Mouse (Mus musculus): ENCODE measurements at regions not wholly inside any gene's neighbourhood (a gene's known extent, or its start where the extent isn't known, plus 50 kb on each side); places are given as distances from the start of the nearest gene placed in this dataset.

DNA sequence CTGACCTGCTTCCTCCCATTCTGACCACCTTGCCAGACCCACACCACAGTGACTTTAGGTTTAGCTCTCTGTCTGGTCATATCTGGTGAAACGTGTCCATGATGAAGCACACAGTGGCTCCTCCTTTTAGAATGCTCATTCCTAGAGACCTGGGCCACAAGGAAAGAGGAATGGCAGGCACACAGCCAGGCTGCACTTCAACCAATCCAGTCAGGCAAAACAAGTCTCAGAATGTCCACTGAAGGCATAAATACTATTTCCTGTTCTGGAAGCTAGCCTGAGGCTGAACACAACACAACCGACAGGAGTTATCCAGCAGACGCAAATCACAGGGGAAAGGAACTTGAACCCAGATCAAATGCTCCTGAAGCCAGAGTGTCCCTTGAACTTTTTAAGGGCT lies 235.4 kb upstream of the Jarid2 start:
- TF ChIP-seq MYOG (IDR thresholded peaks at IDR 0.05; ENCODE audit: control insufficient read depth, extremely low read depth, insufficient read length) (no peak), CTCF (IDR thresholded peaks at IDR 0.05; ENCODE audit: control insufficient read depth, insufficient read depth, insufficient read length) (no peak)

Data from C2C12 (cell line).